Mouse (Mus musculus): ENCODE measurements around the gene Lcmt1. TPM values are rescaled to one million over a fixed set of nuclear protein-coding genes. Genes with fewer than 3 reads are reported as not detected.

The Lcmt1 gene
- total and polyA plus RNA-seq, 3 experiments, result 26.4 to 34.8 (median 27.6) TPM

GRCm38 (mm10) chr7:123458309-123458708 is 88.7 kb downstream of the Lcmt1 start:
- DNase-seq (ENCODE audit: extremely low read depth), result no peak
- Histone ChIP-seq H3K27ac (ENCODE audit: insufficient read depth, low read depth) (no peak overlapping the region), H3K4me2 (ENCODE audit: insufficient read depth, low read depth, poor library complexity, severe bottlenecking) (no peak overlapping the region), H3K4me3 (replicated peaks in 1 of 3; ENCODE audit: low read depth in 2 of 3, low read length in 2 of 3, poor library complexity in 1 of 3) (no peak overlapping the region), H3K79me2 (replicated peaks; ENCODE audit: control insufficient read depth, extremely low read depth, insufficient read depth, poor library complexity, severe bottlenecking) (no peaks in the 10 kb centered on the region), H3K4me1 (ENCODE audit: control insufficient read depth in 1 of 2, insufficient read depth in 2 of 2) (0 out of 4 replicates have a peak, but pooled peaks cover 0 to 4% of the 10 kb centered on the region in 2 experiments), H3K27me3 (replicated peaks) (no peaks in the 10 kb centered on the region), H3K9ac (ENCODE audit: insufficient read depth, low read depth) (no peak overlapping the region), H3K9me3 (replicated peaks; ENCODE audit: low read length) (no peaks in the 10 kb centered on the region), H3K36me3 (replicated peaks in 1 of 2; ENCODE audit: control insufficient read depth in 1 of 2, insufficient read depth in 1 of 2, low read length in 1 of 2) (no peaks in the 10 kb centered on the region)
- TF ChIP-seq USF2 (conservative IDR thresholded peaks at IDR 0.05; ENCODE audit: low read depth, low read length) (no peak), E2F4 (IDR thresholded peaks at IDR 0.05; ENCODE audit: insufficient replicate concordance, low read depth, low read length) (no peak), CHD2 (IDR thresholded peaks at IDR 0.05; ENCODE audit: low read length) (no peak), CHD1 (IDR thresholded peaks at IDR 0.05; ENCODE audit: low read depth, low read length) (no peak), POLR2AphosphoS2 (IDR thresholded peaks at IDR 0.05; ENCODE audit: low read depth, low read length) (no peak), ZKSCAN1 (IDR thresholded peaks at IDR 0.05; ENCODE audit: borderline replicate concordance, low read depth, low read length) (no peak), UBTF (IDR thresholded peaks at IDR 0.05; ENCODE audit: low read depth, low read length) (no peak)
- dilution Hi-C loops (cut with MboI; ENCODE audit: extremely low pct_ligation_motif_present, extremely low pct_unique_long_range_greater_than_20kb, low sequenced_read_pairs), result no loop called here
- in situ Hi-C loops (cut with MboI; ENCODE audit: low pct_ligation_motif_present, low pct_unique_long_range_greater_than_20kb, low sequenced_read_pairs), result no loop called here

DNA sequence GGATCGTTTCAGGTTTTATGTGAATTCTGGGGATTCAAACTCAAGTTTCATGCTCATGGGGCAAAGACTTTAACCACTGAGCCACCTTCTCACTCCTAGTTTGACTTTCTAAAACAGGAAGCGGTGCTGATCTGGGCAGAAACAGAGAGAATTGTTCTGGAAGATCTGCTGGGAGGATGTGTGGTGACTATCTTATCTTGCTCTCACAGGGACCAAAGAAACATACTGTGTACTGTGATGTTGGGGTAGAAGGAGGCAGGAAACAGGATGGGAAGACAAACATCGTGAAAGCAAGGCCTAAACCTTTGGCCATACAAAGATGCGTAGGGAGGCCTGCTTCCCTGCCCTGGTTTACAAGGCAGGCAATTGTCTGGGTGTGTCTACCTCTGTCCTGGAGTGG is 89.7 kb downstream of the Lcmt1 start:
- no peak overlapping the region for H3K4me2 ChIP-seq (ENCODE audit: insufficient read depth, low read depth, poor library complexity, severe bottlenecking)
- dilution Hi-C loops (cut with MboI; ENCODE audit: extremely low pct_ligation_motif_present, extremely low pct_unique_long_range_greater_than_20kb, low sequenced_read_pairs) (no loop called here), in situ Hi-C loops (cut with MboI; ENCODE audit: low pct_ligation_motif_present, low pct_unique_long_range_greater_than_20kb, low sequenced_read_pairs) (no loop called here)
- H3K9me3 ChIP-seq (replicated peaks; ENCODE audit: low read length), result no peaks in the 10 kb centered on the region
- no peak overlapping the region for H3K27ac ChIP-seq (ENCODE audit: insufficient read depth, low read depth)
- no peaks in the 10 kb centered on the region for H3K27me3 ChIP-seq (replicated peaks)
- TF ChIP-seq CHD1 (IDR thresholded peaks at IDR 0.05; ENCODE audit: low read depth, low read length), result no peak
- TF ChIP-seq GABPA (IDR thresholded peaks at IDR 0.05; ENCODE audit: insufficient replicate concordance, low read depth, low read length), result no peak
- TF ChIP-seq ZKSCAN1 (IDR thresholded peaks at IDR 0.05; ENCODE audit: borderline replicate concordance, low read depth, low read length), result no peak
- TF ChIP-seq JUN (IDR thresholded peaks at IDR 0.05; ENCODE audit: insufficient read depth, low read depth, low read length), result no peak
- no peak for TF ChIP-seq RAD21 (IDR thresholded peaks at IDR 0.05; ENCODE audit: low read depth, low read length)
- TF ChIP-seq CHD2 (IDR thresholded peaks at IDR 0.05; ENCODE audit: low read length), result no peak
- no peak for TF ChIP-seq PAX5 (IDR thresholded peaks at IDR 0.05; ENCODE audit: low read length)
- no peak for TF ChIP-seq IRF4 (IDR thresholded peaks at IDR 0.05; ENCODE audit: low read depth, low read length)
- TF ChIP-seq POLR2AphosphoS2 (IDR thresholded peaks at IDR 0.05; ENCODE audit: low read depth, low read length), result no peak
- no peak for TF ChIP-seq NRF1 (IDR thresholded peaks at IDR 0.05; ENCODE audit: low read depth, low read length)
- no peak for TF ChIP-seq RCOR1 (conservative IDR thresholded peaks at IDR 0.05; ENCODE audit: low read depth, low read length)
- no peak for TF ChIP-seq USF2 (conservative IDR thresholded peaks at IDR 0.05; ENCODE audit: low read depth, low read length)
- no peak for TF ChIP-seq ELF1 (IDR thresholded peaks at IDR 0.05; ENCODE audit: low read depth, low read length)
- no peak overlapping the region for H3K4me3 ChIP-seq (replicated peaks in 1 of 3; ENCODE audit: low read depth in 2 of 3, low read length in 2 of 3, poor library complexity in 1 of 3)
- 0 out of 4 replicates have a peak, but pooled peaks cover 0 to 4% of the 10 kb centered on the region in 2 experiments for H3K4me1 ChIP-seq (ENCODE audit: control insufficient read depth in 1 of 2, insufficient read depth in 2 of 2)
- no peaks in the 10 kb centered on the region for H3K36me3 ChIP-seq (replicated peaks in 1 of 2; ENCODE audit: control insufficient read depth in 1 of 2, insufficient read depth in 1 of 2, low read length in 1 of 2)
- DNase-seq (ENCODE audit: extremely low read depth), result no peak
- H3K79me2 ChIP-seq (replicated peaks; ENCODE audit: control insufficient read depth, extremely low read depth, insufficient read depth, poor library complexity, severe bottlenecking), result no peaks in the 10 kb centered on the region
- H3K9ac ChIP-seq (ENCODE audit: insufficient read depth, low read depth), result no peak overlapping the region
